Mouse (Mus musculus): ENCODE data around the gene Gja1. TPM values are rescaled to one million over a fixed set of nuclear protein-coding genes. Genes with fewer than 3 reads are reported as not detected.

The Gja1 gene
- polyA plus RNA-seq, 1 experiment: 21.4 TPM

DNA sequence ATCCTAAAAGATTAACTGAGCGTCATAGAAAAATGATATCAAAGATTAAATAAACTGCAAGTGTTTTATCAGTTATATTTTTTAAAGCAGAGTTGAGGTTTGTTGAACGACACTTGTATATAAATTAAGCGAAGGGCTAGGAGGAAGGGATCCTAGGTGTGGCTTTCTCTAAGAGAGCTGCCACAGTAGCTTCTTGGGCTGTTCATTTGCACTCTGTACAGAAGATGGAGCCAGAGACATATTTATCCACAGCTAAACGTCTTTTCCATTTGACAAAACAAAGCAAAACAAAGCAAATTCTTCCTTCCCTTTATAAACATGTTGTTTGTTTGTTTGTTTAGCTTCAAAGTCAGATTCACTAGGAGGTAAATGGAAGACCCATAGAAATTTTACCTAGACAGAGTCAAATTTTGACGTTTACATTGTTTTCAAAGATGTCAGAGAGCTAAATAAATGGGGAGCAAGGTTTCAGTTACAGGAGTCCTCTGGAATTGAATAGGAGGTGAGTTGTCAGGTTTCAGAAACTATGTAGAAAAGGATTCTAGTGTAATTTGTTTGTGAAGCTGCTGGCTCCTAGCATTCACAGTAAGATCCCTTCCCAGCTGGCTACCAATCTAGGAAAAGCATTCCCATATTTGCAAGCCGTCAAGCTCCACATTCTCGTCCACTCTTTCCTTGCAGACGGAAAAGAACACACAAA is 4.0 kb upstream of the Gja1 start:
- Histone ChIP-seq H3K79me2 (ENCODE audit: control insufficient read depth, insufficient read depth) (peaks cover under 1% of the 10 kb centered on the region), H3ac (ENCODE audit: control insufficient read depth, insufficient read length) (no peak overlapping the region), H3K4me2 (ENCODE audit: low read depth) (peak overlapping the region; percentile 35), H3K4me3 (no peak overlapping the region), H3K36me3 (ENCODE audit: control insufficient read depth, insufficient read depth) (no peaks in the 10 kb centered on the region), H3K27me3 (ENCODE audit: control insufficient read depth, insufficient read depth, insufficient read length) (no peaks in the 10 kb centered on the region)
- TF ChIP-seq TCF12 (IDR thresholded peaks at IDR 0.05; ENCODE audit: insufficient read depth, poor library complexity, severe bottlenecking) (no peak), POLR2A (IDR thresholded peaks at IDR 0.05; ENCODE audit: insufficient read length, low read depth) (no peak), MYOG (IDR thresholded peaks at IDR 0.05; ENCODE audit: control insufficient read depth in 1 of 3, insufficient read depth in 1 of 3, insufficient read length in 2 of 3, low read depth in 2 of 3) (no peak)

DNA sequence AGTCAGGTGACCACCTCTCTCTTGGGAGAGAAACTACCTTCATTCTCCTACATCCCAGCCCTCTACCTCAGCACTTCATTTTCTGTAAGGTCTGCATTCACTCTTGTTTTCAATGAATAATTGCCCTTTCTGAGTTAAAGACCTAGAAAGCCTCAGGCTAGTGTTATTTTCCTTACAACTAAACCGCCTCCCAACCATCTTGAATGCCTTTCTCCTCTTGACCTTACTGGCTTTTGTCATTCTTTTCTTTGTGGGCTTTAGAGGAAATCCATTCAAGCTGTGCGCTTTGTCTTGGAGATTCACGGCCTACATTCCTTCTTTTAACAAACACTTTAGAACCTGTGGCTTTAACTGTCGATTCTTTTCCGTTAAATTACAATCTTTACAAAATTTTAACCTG is 3.0 kb upstream of the Gja1 start:
- Histone ChIP-seq H3K27me3 (ENCODE audit: control insufficient read depth, insufficient read depth, insufficient read length) (no peaks in the 10 kb centered on the region), H3K79me2 (ENCODE audit: control insufficient read depth, insufficient read depth) (peaks cover 11% of the 10 kb centered on the region), H3K4me2 (ENCODE audit: low read depth) (no peak overlapping the region), H3ac (ENCODE audit: control insufficient read depth, insufficient read length) (no peak overlapping the region), H3K4me3 (no peak overlapping the region), H3K36me3 (ENCODE audit: control insufficient read depth, insufficient read depth) (no peaks in the 10 kb centered on the region)
- TF ChIP-seq TCF12 (IDR thresholded peaks at IDR 0.05; ENCODE audit: insufficient read depth, poor library complexity, severe bottlenecking): no peak
- TF ChIP-seq POLR2AphosphoS2 (IDR thresholded peaks at IDR 0.05; ENCODE audit: insufficient read length, low read depth): no peak
- no peak for TF ChIP-seq MYOD1 (IDR thresholded peaks at IDR 0.05; ENCODE audit: control insufficient read depth in 1 of 3, insufficient read length in 2 of 3, low read depth in 2 of 3)
- no peak for TF ChIP-seq MAX (IDR thresholded peaks at IDR 0.05; ENCODE audit: low read depth)
- no peak for TF ChIP-seq POLR2A (IDR thresholded peaks at IDR 0.05; ENCODE audit: insufficient read length, low read depth)

DNA sequence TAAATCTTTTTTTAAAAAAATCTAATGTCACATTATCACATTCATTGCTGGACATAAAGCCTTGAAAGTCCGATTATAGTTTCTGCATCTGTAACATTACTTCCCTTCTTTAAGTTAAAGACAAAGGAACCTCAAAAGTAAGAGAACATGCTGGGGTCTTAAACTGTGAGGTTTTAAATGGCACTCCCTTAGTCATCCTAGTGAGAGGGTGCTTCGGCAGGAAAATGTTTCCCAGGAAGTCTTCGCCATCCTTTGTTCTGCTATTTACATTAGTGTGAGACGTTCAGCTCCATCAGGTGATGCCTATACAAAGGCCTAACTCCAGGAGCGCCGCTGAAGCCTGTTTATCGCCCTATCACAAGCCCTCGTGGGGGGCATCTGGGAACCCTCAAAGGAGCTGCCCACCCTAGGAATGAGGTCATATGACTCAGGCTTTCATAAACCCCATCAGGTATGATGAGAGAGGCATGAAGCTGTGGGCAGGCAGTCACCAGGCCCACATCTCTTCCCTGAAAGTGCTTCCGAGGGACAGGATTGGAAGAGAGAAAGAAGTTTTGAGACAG is 1.1 kb upstream of the Gja1 start:
- H3K4me3 ChIP-seq: no peak overlapping the region
- H3K4me2 ChIP-seq (ENCODE audit: low read depth): no peak overlapping the region
- peaks cover 29% of the 10 kb centered on the region for H3K79me2 ChIP-seq (ENCODE audit: control insufficient read depth, insufficient read depth)
- H3ac ChIP-seq (ENCODE audit: control insufficient read depth, insufficient read length): no peak overlapping the region
- no peaks in the 10 kb centered on the region for H3K36me3 ChIP-seq (ENCODE audit: control insufficient read depth, insufficient read depth)
- H3K27me3 ChIP-seq (ENCODE audit: control insufficient read depth, insufficient read depth, insufficient read length): no peaks in the 10 kb centered on the region
- TF ChIP-seq E2F4 (IDR thresholded peaks at IDR 0.05; ENCODE audit: insufficient read depth): no peak
- no peak for TF ChIP-seq MYOD1 (IDR thresholded peaks at IDR 0.05; ENCODE audit: control insufficient read depth in 1 of 3, insufficient read length in 2 of 3, low read depth in 2 of 3)
- no peak for TF ChIP-seq SRF (IDR thresholded peaks at IDR 0.05; ENCODE audit: control insufficient read depth, insufficient read length, low read depth)
- TF ChIP-seq REST (IDR thresholded peaks at IDR 0.05; ENCODE audit: insufficient read depth, insufficient read length): no peak

DNA sequence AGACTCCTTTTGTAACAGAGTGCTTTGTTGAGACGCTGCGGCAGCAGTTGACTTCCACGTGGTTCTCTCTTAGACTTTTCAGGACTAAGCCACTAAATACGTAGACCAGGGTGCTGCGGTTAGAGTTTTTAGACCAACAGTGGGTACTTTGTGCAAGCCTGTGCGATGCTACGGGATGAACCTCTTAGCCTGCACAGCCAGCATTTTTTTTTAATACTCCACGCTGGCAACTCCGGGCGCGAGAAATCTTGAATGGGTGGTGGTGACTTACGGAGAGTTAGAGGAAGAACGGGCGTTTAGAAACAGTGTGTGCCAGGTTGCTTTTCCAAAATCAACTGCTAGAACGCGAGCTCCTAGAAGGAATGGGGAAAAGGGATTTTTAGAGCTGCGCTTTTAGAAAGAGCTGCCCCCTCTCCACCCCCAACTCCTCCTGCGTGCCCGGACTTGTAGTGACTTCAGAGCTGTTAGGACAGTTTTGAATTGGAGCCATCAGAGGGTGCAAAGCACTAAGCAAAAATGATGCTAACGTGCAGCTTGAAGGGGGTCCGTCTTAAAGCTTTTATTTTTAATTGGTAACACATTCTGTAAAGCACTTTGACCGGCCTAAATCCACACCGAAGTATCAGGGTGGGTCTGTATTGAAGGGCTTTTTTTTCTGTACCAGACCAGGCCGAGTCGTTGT is 977 bp downstream of the Gja1 start:
- H3K36me3 ChIP-seq (ENCODE audit: control insufficient read depth, insufficient read depth): no peaks in the 10 kb centered on the region
- H3K4me2 ChIP-seq (ENCODE audit: low read depth): peak overlapping the region; percentile 65
- H3K27me3 ChIP-seq (ENCODE audit: control insufficient read depth, insufficient read depth, insufficient read length): no peaks in the 10 kb centered on the region
- peaks cover 49% of the 10 kb centered on the region for H3K79me2 ChIP-seq (ENCODE audit: control insufficient read depth, insufficient read depth)
- TF ChIP-seq REST (IDR thresholded peaks at IDR 0.05; ENCODE audit: insufficient read depth, insufficient read length) (no peak), MYOD1 (IDR thresholded peaks at IDR 0.05; ENCODE audit: control insufficient read depth in 1 of 3, insufficient read length in 2 of 3, low read depth in 2 of 3) (no peak), USF1 (IDR thresholded peaks at IDR 0.05; ENCODE audit: low read depth) (no peak), MYOG (IDR thresholded peaks at IDR 0.05; ENCODE audit: control insufficient read depth in 1 of 3, insufficient read depth in 1 of 3, insufficient read length in 2 of 3, low read depth in 2 of 3) (no peak), POLR2AphosphoS2 (IDR thresholded peaks at IDR 0.05; ENCODE audit: insufficient read length, low read depth) (no peak), TCF12 (IDR thresholded peaks at IDR 0.05; ENCODE audit: insufficient read depth, poor library complexity, severe bottlenecking) (no peak)
- peak overlapping the region; percentile 18 for H3ac ChIP-seq (ENCODE audit: control insufficient read depth, insufficient read length)
- H3K4me3 ChIP-seq: peak overlapping the region; percentile 89

DNA sequence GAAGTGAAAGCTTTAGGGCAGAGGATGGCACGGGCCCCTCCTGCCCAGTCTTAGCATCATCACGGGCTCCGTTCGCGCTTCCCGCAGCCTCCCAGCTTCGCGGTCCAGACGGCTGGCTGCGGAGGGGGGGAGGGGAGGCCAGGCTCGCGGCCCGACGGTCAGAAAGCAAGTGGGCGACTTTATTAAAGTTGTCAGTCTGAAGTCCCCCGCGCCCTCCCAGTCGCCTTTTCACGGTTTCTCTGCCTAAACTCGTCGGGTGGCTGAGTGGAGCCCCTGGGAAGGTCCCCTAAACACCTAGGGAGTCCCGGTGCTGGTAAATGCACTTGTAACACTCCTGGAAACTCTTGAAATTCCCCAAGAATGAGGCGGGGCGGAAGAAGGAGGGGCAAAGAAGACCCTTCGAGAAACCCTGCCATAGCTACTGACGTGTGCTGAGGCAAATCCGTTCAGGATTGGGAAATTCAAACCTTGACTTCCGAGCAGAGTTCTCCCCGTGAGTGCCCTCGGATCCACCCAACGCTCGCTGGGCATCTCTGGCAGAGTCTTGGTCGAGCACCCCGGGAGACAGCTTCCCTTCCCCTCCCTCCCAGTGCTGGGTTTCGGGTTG is 1.6 kb downstream of the Gja1 start:
- Histone ChIP-seq H3K36me3 (ENCODE audit: control insufficient read depth, insufficient read depth) (no peaks in the 10 kb centered on the region), H3K79me2 (ENCODE audit: control insufficient read depth, insufficient read depth) (peaks cover 56% of the 10 kb centered on the region), H3K4me3 (peak overlapping the region; percentile 89), H3ac (ENCODE audit: control insufficient read depth, insufficient read length) (peak overlapping the region; percentile 18), H3K4me2 (ENCODE audit: low read depth) (peak overlapping the region; percentile 65), H3K27me3 (ENCODE audit: control insufficient read depth, insufficient read depth, insufficient read length) (no peaks in the 10 kb centered on the region)
- no peak for TF ChIP-seq MYOD1 (IDR thresholded peaks at IDR 0.05; ENCODE audit: control insufficient read depth in 1 of 3, insufficient read length in 2 of 3, low read depth in 2 of 3)
- peak in 1 of 3 experiments; percentile 6 for TF ChIP-seq MYOG (IDR thresholded peaks at IDR 0.05; ENCODE audit: control insufficient read depth in 1 of 3, insufficient read depth in 1 of 3, insufficient read length in 2 of 3, low read depth in 2 of 3)
- no peak for TF ChIP-seq SRF (IDR thresholded peaks at IDR 0.05; ENCODE audit: control insufficient read depth, insufficient read length, low read depth)
- peak; percentile 63; the same call in 1 of the 2 replicates for TF ChIP-seq CEBPB (IDR thresholded peaks at IDR 0.05; ENCODE audit: insufficient read depth, poor library complexity, severe bottlenecking)

Data from myocyte (in vitro differentiated cells).